ENCODE assay signal across 8 mouse cellular contexts in the genomic region with DNA sequence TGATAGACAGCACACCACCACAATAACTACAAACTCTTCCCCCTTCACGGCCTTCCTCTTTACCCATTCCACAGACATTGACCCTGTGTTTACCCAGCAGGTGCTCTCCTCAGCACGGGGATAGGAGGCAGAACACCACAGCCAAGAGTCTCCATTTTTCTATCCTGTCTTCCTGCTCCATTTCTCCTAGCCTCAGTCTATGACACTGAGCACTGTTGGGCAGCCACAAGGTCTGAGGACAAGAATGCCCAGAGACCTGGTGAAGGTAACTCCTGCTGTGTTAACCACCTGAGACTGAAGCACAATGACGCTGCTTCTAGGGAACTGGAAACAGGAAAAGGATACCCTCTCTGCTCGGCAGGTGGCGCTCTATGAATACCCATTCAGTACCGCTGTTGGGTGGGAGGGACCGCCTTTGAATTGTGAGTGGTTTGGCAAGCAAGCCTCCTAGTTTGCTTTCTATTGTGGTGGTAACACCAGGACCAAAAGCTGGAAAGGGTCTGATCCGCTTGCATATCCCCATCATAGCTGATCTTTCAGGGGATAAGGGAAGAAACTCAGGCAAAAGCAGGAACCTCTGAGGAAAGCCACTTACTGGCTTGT. TPM values are rescaled to one million over a fixed set of nuclear protein-coding genes. Genes with fewer than 3 reads are reported as not detected.
A peak's percentile ranks its signal among the peaks of the same experiment; 100 is the strongest.
DNase-seq lines count a peak whose midpoint lies in the region; ATAC-seq and TF ChIP-seq lines count a peak whose summit lies in the region.

No protein-coding gene starts in this region.

- DNase-seq in ES-E14 (ENCODE audit: low read depth, low spot score): peak; percentile 91
- peak; percentile 88 for DNase-seq in embryonic facial prominence, embryonic 14.5 days (ENCODE audit: low spot score)
- peak; percentile 86 for DNase-seq in heart, embryonic 10.5 days (ENCODE audit: low spot score)
- peak; percentile 63 to 77 for DNase-seq in layer of hippocampus, adult 8-10 months (ENCODE audit: low spot score in 2 of 2)
- DNase-seq in lung, postnatal 0 days (ENCODE audit: low spot score): peak; percentile 88
- DNase-seq in right cerebral cortex, adult 18-20 months: peak; percentile 79
- DNase-seq in thymus, postnatal 4 days: peak; percentile 89

- peaks cover 6 to 8% of the 10 kb centered on the region in 2 experiments for H3K4me1 ChIP-seq in ES-E14 (ENCODE audit: control insufficient read depth in 2 of 2, insufficient read depth in 2 of 2, low read length in 2 of 2, poor library complexity in 1 of 2)
- H3K4me1 ChIP-seq in bone marrow, adult 2 months (ENCODE audit: control insufficient read depth, insufficient read depth, low read length): no peaks in the 10 kb centered on the region
- no peaks in the 10 kb centered on the region for H3K4me1 ChIP-seq in embryonic facial prominence, embryonic 14.5 days (ENCODE audit: control insufficient read depth, insufficient read depth, low read length)
- no peaks in the 10 kb centered on the region for H3K4me1 ChIP-seq in heart, embryonic 10.5 days
- H3K4me1 ChIP-seq in lung, postnatal 0 days (ENCODE audit: insufficient read depth, low read depth, low read length): no peaks in the 10 kb centered on the region

- ATAC-seq in embryonic facial prominence, embryonic 14.5 days (ENCODE audit: low read depth): peak; percentile 74
- ATAC-seq in lung, postnatal 0 days: peak; percentile 74

- no peak for TF ChIP-seq POLR2A in bone marrow, adult 2 months (IDR thresholded peaks at IDR 0.05; ENCODE audit: borderline replicate concordance, control insufficient read depth, low read depth, low read length)

- 38% methylated on average over 8 of the region's 8 CpGs for WGBS in bone marrow, adult 2 months
- 51% methylated on average over 8 of the region's 8 CpGs for WGBS in embryonic facial prominence, embryonic 14.5 days
- 48% methylated on average over 8 of the region's 8 CpGs for WGBS in heart, embryonic 10.5 days
- 40% methylated on average over 8 of the region's 8 CpGs for WGBS in lung, postnatal 0 days

- no peaks in the 10 kb centered on the region for H3K27me3 ChIP-seq in embryonic facial prominence, embryonic 14.5 days (replicated peaks; ENCODE audit: control insufficient read depth, insufficient read depth, low read length)
- no peaks in the 10 kb centered on the region for H3K27me3 ChIP-seq in heart, embryonic 10.5 days (ENCODE audit: insufficient read depth, poor library complexity, severe bottlenecking)
- no peaks in the 10 kb centered on the region for H3K27me3 ChIP-seq in lung, postnatal 0 days (replicated peaks; ENCODE audit: insufficient read depth, low read length)

- in situ Hi-C loops in ES-E14 (cut with MboI; ENCODE audit: low sequenced_read_pairs in 2 of 2, unreplicated experiment in 2 of 2): no loop called here

- no peak overlapping the region for H3K27ac ChIP-seq in ES-E14 (ENCODE audit: insufficient read depth, low read depth, low read length, poor library complexity, severe bottlenecking)
- no peak overlapping the region for H3K27ac ChIP-seq in bone marrow, adult 2 months (ENCODE audit: control insufficient read depth, insufficient read depth, low read depth, low read length, poor library complexity)
- H3K27ac ChIP-seq in embryonic facial prominence, embryonic 14.5 days (replicated peaks; ENCODE audit: low read depth, low read length): no peak overlapping the region
- H3K27ac ChIP-seq in heart, embryonic 10.5 days: no peak overlapping the region
- H3K27ac ChIP-seq in lung, postnatal 0 days (ENCODE audit: low read length): no peak overlapping the region

- peak; percentile 87 for TF ChIP-seq CTCF in bone marrow, adult 2 months (IDR thresholded peaks at IDR 0.05; ENCODE audit: control insufficient read depth, insufficient read depth, low read length)
- peak; percentile 92 for TF ChIP-seq CTCF in lung, postnatal 0 days (IDR thresholded peaks at IDR 0.05)

- no peak overlapping the region for H3K9ac ChIP-seq in ES-E14 (ENCODE audit: insufficient read depth, low read depth, low read length, poor library complexity, severe bottlenecking)
- H3K9ac ChIP-seq in embryonic facial prominence, embryonic 14.5 days (ENCODE audit: low read depth, low read length): no peak overlapping the region
- H3K9ac ChIP-seq in lung, postnatal 0 days (replicated peaks; ENCODE audit: low read depth): no peak overlapping the region

- TF ChIP-seq EP300 in lung, postnatal 0 days (IDR thresholded peaks at IDR 0.05): no peak

- peaks cover 44% of the 10 kb centered on the region for H3K36me3 ChIP-seq in ES-E14 (ENCODE audit: control insufficient read depth, insufficient read depth, low read length, poor library complexity, severe bottlenecking)
- peaks cover 65% of the 10 kb centered on the region for H3K36me3 ChIP-seq in embryonic facial prominence, embryonic 14.5 days (ENCODE audit: control insufficient read depth, insufficient read depth, low read length)
- H3K36me3 ChIP-seq in heart, embryonic 10.5 days: peaks cover 72% of the 10 kb centered on the region
- peaks cover 4% of the 10 kb centered on the region; the same call in 1 of the 2 replicates for H3K36me3 ChIP-seq in lung, postnatal 0 days (ENCODE audit: insufficient read depth, low read length)

- H3K4me3 ChIP-seq in ES-E14 (ENCODE audit: insufficient read depth in 1 of 2, low read depth in 1 of 2, low read length in 2 of 2, poor library complexity in 1 of 2, severe bottlenecking in 1 of 2): no peak overlapping the region
- no peak overlapping the region for H3K4me3 ChIP-seq in bone marrow, adult 2 months (replicated peaks; ENCODE audit: control insufficient read depth, low read depth, low read length)
- no peak overlapping the region for H3K4me3 ChIP-seq in embryonic facial prominence, embryonic 14.5 days (ENCODE audit: low read depth, low read length)
- no peak overlapping the region for H3K4me3 ChIP-seq in heart, embryonic 10.5 days
- no peak overlapping the region for H3K4me3 ChIP-seq in lung, postnatal 0 days (ENCODE audit: low read depth, low read length)

- no peaks in the 10 kb centered on the region for H3K9me3 ChIP-seq in ES-E14 (ENCODE audit: control insufficient read depth, insufficient read depth, low read depth, low read length)
- H3K9me3 ChIP-seq in embryonic facial prominence, embryonic 14.5 days (ENCODE audit: control insufficient read depth, low read length): no peaks in the 10 kb centered on the region
- H3K9me3 ChIP-seq in heart, embryonic 10.5 days: no peaks in the 10 kb centered on the region
- no peaks in the 10 kb centered on the region for H3K9me3 ChIP-seq in lung, postnatal 0 days (ENCODE audit: low read length)

- no peak overlapping the region for H3K4me2 ChIP-seq in embryonic facial prominence, embryonic 14.5 days (ENCODE audit: low read depth, low read length)
- no peak overlapping the region for H3K4me2 ChIP-seq in lung, postnatal 0 days (replicated peaks; ENCODE audit: low read depth, low read length)

TF ChIP-seq in ES-E14, 5 proteins besides CTCF, POLR2A, EP300 and RAD21:
- TF ChIP-seq CHD2 (IDR thresholded peaks at IDR 0.05; ENCODE audit: low read depth, low read length) (no peak), HCFC1 (IDR thresholded peaks at IDR 0.05; ENCODE audit: borderline replicate concordance, insufficient read depth, low read length) (0 out of 2 replicates have a peak, but pooled peaks have one; percentile 35), ZC3H11A (IDR thresholded peaks at IDR 0.05; ENCODE audit: borderline replicate concordance, low read depth, low read length) (peak; percentile 50; the same call in 1 of the 2 replicates)
TF ChIP-seq in ES-E14: peak in this region for 2.

RNA-seq across cellular contexts. Expression of a gene that starts 13.4 kb away (rescaled TPM):
- total RNA-seq in ES-E14 (2012; rRNA removed): 76.6 and 89.7 TPM in 2 replicates
- 6.1 and 12.0 TPM in 2 replicates for polyA plus RNA-seq in bone marrow, adult 2 months (2011; ENCODE audit: insufficient read depth, insufficient read length, low replicate concordance, missing spikeins)
- polyA plus RNA-seq in embryonic facial prominence, embryonic 14.5 days (2014; fragmentation: Nextera tagmentation; extraction: Ambion mirVana): 51.4 and 57.3 TPM in 2 replicates
- 40.2 and 50.6 TPM in 2 replicates for polyA plus RNA-seq in heart, embryonic 10.5 days (2016; fragmentation: Nextera tagmentation; extraction: Ambion mirVana)
- 10 to 100 TPM; 43.7 to 55.5 (median 51.0) TPM for total RNA-seq in layer of hippocampus, adult 8-10 months (2022)
- polyA plus RNA-seq in lung, postnatal 0 days (2015; fragmentation: Nextera tagmentation; extraction: Ambion mirVana): 19.4 and 22.4 TPM in 2 replicates

RNA-seq across cellular contexts. Expression of a gene that starts 14.2 kb away (rescaled TPM):
- total RNA-seq in ES-E14 (2012; rRNA removed): 26.9 and 36.9 TPM in 2 replicates
- polyA plus RNA-seq in bone marrow, adult 2 months (2011; ENCODE audit: insufficient read depth, insufficient read length, low replicate concordance, missing spikeins): 9.8 and 13.9 TPM in 2 replicates
- polyA plus RNA-seq in embryonic facial prominence, embryonic 14.5 days (2014; fragmentation: Nextera tagmentation; extraction: Ambion mirVana): 18.5 and 19.2 TPM in 2 replicates
- polyA plus RNA-seq in heart, embryonic 10.5 days (2016; fragmentation: Nextera tagmentation; extraction: Ambion mirVana): 25.1 and 39.3 TPM in 2 replicates
- 10 to 100 TPM; 24.8 to 28.1 (median 27.2) TPM for total RNA-seq in layer of hippocampus, adult 8-10 months (2022)
- 16.7 and 17.6 TPM in 2 replicates for polyA plus RNA-seq in lung, postnatal 0 days (2015; fragmentation: Nextera tagmentation; extraction: Ambion mirVana)

RNA-seq across cellular contexts. Expression of a gene that starts 21.9 kb away (rescaled TPM):
- 124 and 141 TPM in 2 replicates for total RNA-seq in ES-E14 (2012; rRNA removed)
- 26.1 and 35.7 TPM in 2 replicates for polyA plus RNA-seq in bone marrow, adult 2 months (2011; ENCODE audit: insufficient read depth, insufficient read length, low replicate concordance, missing spikeins)
- 148 and 155 TPM in 2 replicates for polyA plus RNA-seq in embryonic facial prominence, embryonic 14.5 days (2014; fragmentation: Nextera tagmentation; extraction: Ambion mirVana)
- polyA plus RNA-seq in heart, embryonic 10.5 days (2016; fragmentation: Nextera tagmentation; extraction: Ambion mirVana): 76.1 and 105 TPM in 2 replicates
- 10 to 100 TPM; 23.5 to 31.2 (median 28.1) TPM for total RNA-seq in layer of hippocampus, adult 8-10 months (2022)
- 45.2 and 45.9 TPM in 2 replicates for polyA plus RNA-seq in lung, postnatal 0 days (2015; fragmentation: Nextera tagmentation; extraction: Ambion mirVana)
